Mouse (Mus musculus) macrophage (primary cell): Measurements from ENCODE around the gene Ptbp2. TPM values are rescaled to one million over a fixed set of nuclear protein-coding genes. Genes with fewer than 3 reads are reported as not detected.

Experiments used
- H3K27ac ChIP-seq: fragments of 350-480 bp; formaldehyde crosslinking; 2 replicates; pipeline ENCODE4 v1.9.0; 2021
- H3K36me3 ChIP-seq: fragments of 350-480 bp; formaldehyde crosslinking; 2 replicates; pipeline ENCODE4 v1.9.0; 2021; ENCODE audit errors: inconsistent target
- H3K4me3 ChIP-seq: fragments of 350-480 bp; formaldehyde crosslinking; 2 replicates; pipeline ENCODE4 v1.9.0; 2021; ENCODE audit errors: inconsistent target
- H3K79me2 ChIP-seq: fragments of 350-480 bp; formaldehyde crosslinking; 2 replicates; pipeline ENCODE4 v1.9.0; 2021; ENCODE audit errors: inconsistent target
- WGBS: methylation state at CpG from one replicate; pipeline ENCODE4 v1.1.7; 2026; ENCODE audit warnings: inconsistent platforms; ENCODE audit not compliant: missing documents; 5-methylcytosine and 5-hydroxymethylcytosine counted together
- polyA plus RNA-seq: library from polyadenylated mRNA; stranded (reverse); fragments of 250-400 nt; gene quantifications from 3 replicates; pipeline ENCODE4 v1.2.4, GENCODE M21; 2018; ENCODE audit warnings: inconsistent platforms
- total RNA-seq, 78 experiments: library from RNA; depleted of rRNA; stranded (reverse); fragments of 250-400 nt; gene quantifications; 1 replicate in 9 of 78; 2 replicates in 24 of 78; 3 replicates in 43 of 78; 4 replicates in 2 of 78; pipeline ENCODE4 v1.2.4; 2018; ENCODE audit warnings: inconsistent platforms in 56 of 78

The Ptbp2 gene
- total RNA-seq (2018; cell fraction: chromatin; rRNA removed), result 100 to 1,000 TPM; 100 to 230 (median 178) TPM
- 10 to 100 TPM in 7 of 26 experiments, 1 to 10 TPM in 19; 4.1 to 19.5 (median 6.9) TPM for total RNA-seq (2018; cell fraction: cytosol; rRNA removed)
- total RNA-seq (2018; cell fraction: nucleus; rRNA removed), result 100 to 1,000 TPM in 17 of 26 experiments, 10 to 100 TPM in 9; 58.9 to 219 (median 121) TPM
- 9.5 to 10.7 TPM (median 9.6 TPM) in 3 replicates for polyA plus RNA-seq

GRCm38 (mm10) chr3:119784366-119784765, at the start of gene Ptbp2:
Gene Ptbp2, minus strand, starts transcription at chr3:119784466.
- no peak within 1 kb of the TSS for H3K27ac ChIP-seq
- 94% methylated on average over 4 of the region's 4 CpGs for WGBS

GRCm38 (mm10) chr3:119814678-119815077, 30.4 kb upstream of the Ptbp2 start:
- Histone ChIP-seq H3K4me3 (no peak overlapping the region), H3K36me3 (no peaks in the 10 kb centered on the region), H3K79me2 (no peaks in the 10 kb centered on the region), H3K27ac (no peak overlapping the region)
- 73% methylated on average over 1 of the region's 1 CpGs for WGBS

More at GRCm38 (mm10) chr3:119784366-119784765, at the start of gene Ptbp2:
- Histone ChIP-seq H3K4me3 (peak within 1 kb of the TSS; percentile 27), H3K79me2 (peaks cover 28% of the 10 kb centered on the region), H3K36me3 (no peaks in the 10 kb centered on the region)

- WGBS, result 2% methylated on average over 6 of the region's 7 CpGs
- Histone ChIP-seq H3K4me3 (no peak overlapping the region), H3K36me3 (no peaks in the 10 kb centered on the region), H3K27ac (no peak overlapping the region), H3K79me2 (no peaks in the 10 kb centered on the region)
These were observed 21.9 kb upstream of the Ptbp2 start for GRCm38 (mm10) chr3:119806123-119806522.

GRCm38 (mm10) chr3:119794677-119795365, 10.6 kb upstream of the Ptbp2 start:
- no peaks in the 10 kb centered on the region for H3K79me2 ChIP-seq

GRCm38 (mm10) chr3:119782946-119783701, 1.1 kb downstream of the Ptbp2 start:
- Histone ChIP-seq H3K4me3 (peak overlapping the region; percentile 27), H3K27ac (no peak overlapping the region), H3K36me3 (no peaks in the 10 kb centered on the region), H3K79me2 (peaks cover 40% of the 10 kb centered on the region)
- 1% methylated on average over 39 of the region's 89 CpGs for WGBS

More at GRCm38 (mm10) chr3:119794677-119795365, 10.6 kb upstream of the Ptbp2 start:
- 95% methylated on average over 9 of the region's 9 CpGs for WGBS
- Histone ChIP-seq H3K36me3 (no peaks in the 10 kb centered on the region), H3K27ac (no peak overlapping the region), H3K4me3 (no peak overlapping the region)

- H3K4me3 ChIP-seq, result peak overlapping the region; percentile 57
- under 1% methylated on average over 20 of the region's 63 CpGs for WGBS
- no peaks in the 10 kb centered on the region for H3K36me3 ChIP-seq
- peaks cover 48% of the 10 kb centered on the region for H3K79me2 ChIP-seq
- H3K27ac ChIP-seq, result peak overlapping the region; percentile 40
These were observed 2.0 kb downstream of the Ptbp2 start for GRCm38 (mm10) chr3:119782022-119782945.

- 0 out of 2 replicates have a peak overlapping the region, but pooled peaks have one; percentile 14 for H3K27ac ChIP-seq
- H3K36me3 ChIP-seq, result no peaks in the 10 kb centered on the region
- H3K4me3 ChIP-seq, result no peak overlapping the region
- H3K79me2 ChIP-seq, result peaks cover 62% of the 10 kb centered on the region
These were observed 3.4 kb downstream of the Ptbp2 start for GRCm38 (mm10) chr3:119780876-119781275.

- Histone ChIP-seq H3K27ac (peak overlapping the region; percentile 70), H3K36me3 (no peaks in the 10 kb centered on the region), H3K4me3 (no peak overlapping the region; the same call in 1 of the 2 replicates), H3K79me2 (peaks cover 70% of the 10 kb centered on the region)
- 0% methylated on average over 1 of the region's 1 CpGs for WGBS
These were observed 5.0 kb downstream of the Ptbp2 start for GRCm38 (mm10) chr3:119779261-119779660.

GRCm38 (mm10) chr3:119778431-119778830, 5.8 kb downstream of the Ptbp2 start:
- H3K27ac ChIP-seq, result peak overlapping the region; percentile 70
- WGBS, result 72% methylated on average over 2 of the region's 2 CpGs

GRCm38 (mm10) chr3:119776129-119776528, 8.1 kb downstream of the Ptbp2 start:
- H3K36me3 ChIP-seq, result no peaks in the 10 kb centered on the region
- WGBS, result 97% methylated on average over 4 of the region's 5 CpGs
- no peak overlapping the region for H3K27ac ChIP-seq
- H3K79me2 ChIP-seq, result peaks cover 86% of the 10 kb centered on the region
- H3K4me3 ChIP-seq, result no peak overlapping the region

More at GRCm38 (mm10) chr3:119778431-119778830, 5.8 kb downstream of the Ptbp2 start:
- Histone ChIP-seq H3K79me2 (peaks cover 77% of the 10 kb centered on the region), H3K4me3 (no peak overlapping the region), H3K36me3 (no peaks in the 10 kb centered on the region)

GRCm38 (mm10) chr3:119772789-119773188, 11.5 kb downstream of the Ptbp2 start:
- 64% methylated on average over 2 of the region's 2 CpGs for WGBS
- H3K36me3 ChIP-seq, result no peaks in the 10 kb centered on the region
- no peak overlapping the region for H3K27ac ChIP-seq
- no peak overlapping the region for H3K4me3 ChIP-seq
- H3K79me2 ChIP-seq, result peaks cover 90% of the 10 kb centered on the region

- H3K4me3 ChIP-seq, result no peak overlapping the region
- 68% methylated on average over 2 of the region's 2 CpGs for WGBS
- no peaks in the 10 kb centered on the region for H3K36me3 ChIP-seq
- no peak overlapping the region for H3K27ac ChIP-seq
- peaks cover 89% of the 10 kb centered on the region for H3K79me2 ChIP-seq
These were observed 20.5 kb downstream of the Ptbp2 start for GRCm38 (mm10) chr3:119763772-119764171.

- 52% methylated on average over 3 of the region's 3 CpGs for WGBS
- Histone ChIP-seq H3K36me3 (no peaks in the 10 kb centered on the region), H3K79me2 (peaks cover 79% of the 10 kb centered on the region), H3K27ac (no peak overlapping the region), H3K4me3 (no peak overlapping the region)
These were observed 22.5 kb downstream of the Ptbp2 start for GRCm38 (mm10) chr3:119761732-119762131.

- H3K27ac ChIP-seq, result no peak overlapping the region
- H3K79me2 ChIP-seq, result peaks cover 89% of the 10 kb centered on the region; the same call in 1 of the 2 replicates
- no peak overlapping the region for H3K4me3 ChIP-seq
- peaks cover 5% of the 10 kb centered on the region; the same call in 1 of the 2 replicates for H3K36me3 ChIP-seq
These were observed 30.5 kb downstream of the Ptbp2 start for GRCm38 (mm10) chr3:119753791-119754190.
